Mouse (Mus musculus): ENCODE data around the gene Cdc42se2.

Cdc42se2 gene

GRCm38 (mm10) chr11:54801791-54802558 is 14.5 kb upstream of the Cdc42se2 start:
- in situ Hi-C loops (cut with MboI; ENCODE audit: low pct_unique_long_range_greater_than_20kb in 1 of 2, low sequenced_read_pairs in 2 of 2, unreplicated experiment in 1 of 2) = no loop called here

- in situ Hi-C loops (cut with MboI; ENCODE audit: low pct_unique_long_range_greater_than_20kb in 1 of 2, low sequenced_read_pairs in 2 of 2, unreplicated experiment in 1 of 2) = no loop called here
Measured at GRCm38 (mm10) chr11:54796551-54796950, 9.1 kb upstream of the Cdc42se2 start.

DNA sequence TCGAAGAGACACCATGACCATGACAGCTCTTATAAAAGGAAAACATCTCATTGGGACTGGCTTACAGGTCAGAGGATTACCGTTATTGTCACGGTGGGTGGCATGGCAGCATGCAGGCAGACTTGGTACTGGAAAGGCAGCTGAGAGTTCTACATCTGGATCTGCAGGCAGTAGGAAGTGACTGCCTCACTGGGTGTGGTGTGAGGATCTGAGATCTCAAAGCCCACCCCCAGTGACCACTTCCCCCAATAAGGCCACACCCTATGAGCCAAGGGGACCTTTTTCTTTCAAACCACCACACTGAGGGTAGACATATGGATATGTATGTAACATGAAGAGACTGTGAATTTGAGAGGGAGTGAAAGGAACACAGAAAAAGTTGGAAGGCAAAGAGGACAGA is 7.2 kb upstream of the Cdc42se2 start:
- in situ Hi-C loops (cut with MboI; ENCODE audit: low pct_unique_long_range_greater_than_20kb in 1 of 2, low sequenced_read_pairs in 2 of 2, unreplicated experiment in 1 of 2) = no loop called here

GRCm38 (mm10) chr11:54793173-54793572 is 5.7 kb upstream of the Cdc42se2 start:
- in situ Hi-C loops (cut with MboI; ENCODE audit: low pct_unique_long_range_greater_than_20kb in 1 of 2, low sequenced_read_pairs in 2 of 2, unreplicated experiment in 1 of 2) = no loop called here

DNA sequence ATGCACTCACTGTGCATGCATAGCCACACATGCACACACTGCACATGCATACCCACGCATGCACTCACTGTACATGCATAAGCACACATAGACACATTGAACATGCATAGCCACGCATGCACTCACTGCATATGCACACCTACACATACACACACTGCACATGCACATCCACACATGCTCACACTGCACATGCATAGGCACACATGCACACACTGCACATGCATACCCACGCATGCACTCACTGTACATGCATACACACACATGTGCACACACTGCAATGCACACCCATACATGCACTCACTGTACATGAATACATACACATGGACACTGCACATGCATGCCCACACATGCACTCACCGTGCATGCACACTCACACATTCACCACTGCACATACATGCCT is 4.0 kb upstream of the Cdc42se2 start:
- in situ Hi-C loops (cut with MboI; ENCODE audit: low pct_unique_long_range_greater_than_20kb in 1 of 2, low sequenced_read_pairs in 2 of 2, unreplicated experiment in 1 of 2) = no loop called here

DNA sequence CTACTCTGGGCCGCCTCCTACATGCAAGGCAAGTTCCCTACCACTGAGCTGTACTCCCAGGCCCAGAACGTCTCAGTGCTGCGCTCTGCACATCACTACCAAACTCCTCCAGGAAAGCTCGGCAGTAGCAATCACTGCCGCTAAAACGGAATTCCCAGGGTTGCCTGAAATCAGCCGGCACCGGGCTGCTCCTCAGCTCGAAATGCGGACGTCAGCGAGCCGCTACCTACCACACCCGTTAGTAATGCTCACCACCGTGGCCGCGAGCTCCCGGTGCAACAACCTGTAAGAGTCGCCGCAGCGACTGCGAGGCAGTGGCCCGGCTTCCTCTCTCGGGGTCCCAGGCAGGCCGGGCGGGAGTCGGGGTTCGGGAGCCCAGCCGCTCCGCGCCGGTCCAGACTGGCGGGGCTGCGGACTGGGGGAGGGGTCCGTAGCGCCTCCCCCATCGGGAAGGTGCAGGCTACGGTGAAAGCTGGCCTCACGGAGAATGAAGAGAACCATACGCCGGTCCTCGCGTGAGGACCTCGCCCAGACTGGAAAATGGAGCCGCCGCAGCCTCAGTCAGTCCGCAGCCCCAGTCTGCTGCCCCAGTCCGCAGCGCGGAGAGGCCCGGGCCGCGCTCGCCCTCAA is 502 bp downstream of the Cdc42se2 start:
- in situ Hi-C loops (cut with MboI; ENCODE audit: low pct_unique_long_range_greater_than_20kb in 1 of 2, low sequenced_read_pairs in 2 of 2, unreplicated experiment in 1 of 2) = no loop called here

- in situ Hi-C loops (cut with MboI; ENCODE audit: low pct_unique_long_range_greater_than_20kb in 1 of 2, low sequenced_read_pairs in 2 of 2, unreplicated experiment in 1 of 2) = no loop called here
Measured at GRCm38 (mm10) chr11:54785566-54785965, 1.9 kb downstream of the Cdc42se2 start.

- in situ Hi-C loops (cut with MboI; ENCODE audit: low pct_unique_long_range_greater_than_20kb in 1 of 2, low sequenced_read_pairs in 2 of 2, unreplicated experiment in 1 of 2) = no loop called here
Measured at GRCm38 (mm10) chr11:54784436-54784835, 3.0 kb downstream of the Cdc42se2 start.

- in situ Hi-C loops (cut with MboI; ENCODE audit: low pct_unique_long_range_greater_than_20kb in 1 of 2, low sequenced_read_pairs in 2 of 2, unreplicated experiment in 1 of 2) = no loop called here
Measured at GRCm38 (mm10) chr11:54782253-54782652, 5.2 kb downstream of the Cdc42se2 start.

- in situ Hi-C loops (cut with MboI; ENCODE audit: low pct_unique_long_range_greater_than_20kb in 1 of 2, low sequenced_read_pairs in 2 of 2, unreplicated experiment in 1 of 2) = no loop called here
Measured at GRCm38 (mm10) chr11:54779946-54780345, 7.5 kb downstream of the Cdc42se2 start.

- in situ Hi-C loops (cut with MboI; ENCODE audit: low pct_unique_long_range_greater_than_20kb in 1 of 2, low sequenced_read_pairs in 2 of 2, unreplicated experiment in 1 of 2) = no loop called here
Measured at GRCm38 (mm10) chr11:54778131-54778844, 9.2 kb downstream of the Cdc42se2 start.

- in situ Hi-C loops (cut with MboI; ENCODE audit: low pct_unique_long_range_greater_than_20kb in 1 of 2, low sequenced_read_pairs in 2 of 2, unreplicated experiment in 1 of 2) = no loop called here
Measured at GRCm38 (mm10) chr11:54777387-54778130, 9.9 kb downstream of the Cdc42se2 start.

GRCm38 (mm10) chr11:54776735-54777333 is 10.6 kb downstream of the Cdc42se2 start:
- in situ Hi-C loops (cut with MboI; ENCODE audit: low pct_unique_long_range_greater_than_20kb in 1 of 2, low sequenced_read_pairs in 2 of 2, unreplicated experiment in 1 of 2) = no loop called here

DNA sequence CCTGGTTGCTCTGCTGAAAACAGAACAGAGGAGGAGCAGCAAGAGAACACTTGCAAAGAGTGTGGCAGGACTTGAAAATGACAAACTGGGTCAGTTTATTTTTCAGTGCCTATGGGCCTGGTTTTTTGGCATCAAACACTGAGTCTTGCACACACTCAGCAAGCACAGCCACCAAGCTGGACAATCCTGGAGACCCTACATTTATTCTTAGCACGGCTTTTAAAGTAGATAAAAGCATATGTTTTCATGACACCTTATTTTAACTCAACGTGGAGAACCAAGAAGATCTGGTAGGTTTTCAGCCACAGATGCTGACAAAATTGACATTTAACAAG is 11.1 kb downstream of the Cdc42se2 start:
- in situ Hi-C loops (cut with MboI; ENCODE audit: low pct_unique_long_range_greater_than_20kb in 1 of 2, low sequenced_read_pairs in 2 of 2, unreplicated experiment in 1 of 2) = no loop called here

DNA sequence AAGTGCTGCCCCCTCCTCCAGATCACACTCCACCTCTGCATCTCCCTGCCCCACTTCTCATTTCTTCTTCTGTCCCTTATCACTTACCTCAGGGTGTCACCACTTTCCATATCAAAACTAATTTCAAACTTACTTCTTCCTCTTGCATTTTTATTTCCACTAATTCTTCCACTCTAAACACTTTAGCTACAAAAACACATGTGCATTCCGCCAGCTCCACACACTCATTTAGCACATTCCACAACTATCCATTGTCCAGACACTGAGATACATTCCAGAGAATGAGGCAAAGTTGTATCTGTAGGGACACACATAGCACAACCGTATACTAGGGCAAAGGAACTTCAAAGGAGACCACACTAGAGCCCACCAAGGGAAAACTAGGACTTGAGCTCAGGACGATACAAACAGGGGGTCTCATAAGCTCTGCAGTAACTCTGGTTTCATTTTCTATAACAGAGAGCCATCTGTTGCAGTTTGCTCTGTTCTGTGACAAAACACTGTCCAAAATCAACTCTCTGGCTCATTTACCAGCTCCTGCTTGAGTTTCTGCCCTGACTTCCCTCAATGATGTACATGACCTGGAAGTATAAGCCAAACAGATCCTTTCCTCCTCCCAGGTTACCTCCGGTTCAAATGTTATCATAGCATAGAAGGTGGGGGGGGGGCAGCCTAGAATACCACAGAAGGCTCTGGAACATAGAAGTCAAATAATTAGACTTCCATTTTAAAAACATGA is 11.7 kb downstream of the Cdc42se2 start:
- in situ Hi-C loops (cut with MboI; ENCODE audit: low pct_unique_long_range_greater_than_20kb in 1 of 2, low sequenced_read_pairs in 2 of 2, unreplicated experiment in 1 of 2) = no loop called here

- in situ Hi-C loops (cut with MboI; ENCODE audit: low pct_unique_long_range_greater_than_20kb in 1 of 2, low sequenced_read_pairs in 2 of 2, unreplicated experiment in 1 of 2) = no loop called here
Measured at GRCm38 (mm10) chr11:54774282-54775078, 13.0 kb downstream of the Cdc42se2 start.

DNA sequence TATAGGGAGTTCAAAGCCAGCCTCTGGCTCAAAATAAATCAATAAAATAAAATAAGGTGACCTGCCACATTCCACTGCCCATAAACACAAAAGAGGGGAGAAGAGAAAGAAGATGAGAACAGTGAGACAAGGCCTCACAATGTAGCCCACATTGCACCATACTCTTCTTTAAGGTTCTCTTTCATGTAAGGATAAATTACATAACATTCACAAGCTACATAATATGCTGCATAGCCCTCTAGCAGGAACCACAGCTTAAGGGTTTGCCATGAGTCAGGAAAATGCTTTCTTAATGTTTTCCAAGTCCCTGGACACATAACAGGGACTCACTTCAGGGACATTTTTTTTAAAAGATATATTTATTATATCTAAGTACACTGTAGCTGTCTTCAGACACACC is 15.9 kb downstream of the Cdc42se2 start:
- in situ Hi-C loops (cut with MboI; ENCODE audit: low pct_unique_long_range_greater_than_20kb in 1 of 2, low sequenced_read_pairs in 2 of 2, unreplicated experiment in 1 of 2) = no loop called here
